In genomic region chr17:51813784-51814120, GRCm38 (mm10) we compare ENCODE assay signal across 7 mouse cellular contexts. TPM values are rescaled to one million over a fixed set of nuclear protein-coding genes. Genes with fewer than 3 reads are reported as not detected.
DNase-seq lines count a peak whose midpoint lies in the region; ATAC-seq and TF ChIP-seq lines count a peak whose summit lies in the region.

No protein-coding gene starts in this region.

- no peak for TF ChIP-seq EP300 in liver, embryonic 14.5 days (IDR thresholded peaks at IDR 0.05; ENCODE audit: low read depth)

- no peak for TF ChIP-seq POLR2A in spleen, adult 2 months (IDR thresholded peaks at IDR 0.05; ENCODE audit: low read depth, low read length)

- H3K9ac ChIP-seq in forebrain, embryonic 16.5 days (replicated peaks; ENCODE audit: low read depth, low read length): peak overlapping the region; percentile 70
- no peak overlapping the region for H3K9ac ChIP-seq in liver, embryonic 14.5 days (replicated peaks)

- peaks cover 3% of the 10 kb centered on the region; the same call in 1 of the 2 replicates for H3K36me3 ChIP-seq in spleen, adult 2 months (ENCODE audit: control insufficient read depth, insufficient read depth, low read length)
- no peaks in the 10 kb centered on the region for H3K36me3 ChIP-seq in forebrain, embryonic 16.5 days (ENCODE audit: control insufficient read depth, insufficient read depth)
- H3K36me3 ChIP-seq in liver, embryonic 14.5 days (replicated peaks; ENCODE audit: control insufficient read depth, insufficient read depth, low read depth): no peaks in the 10 kb centered on the region

- no peaks in the 10 kb centered on the region for H3K9me3 ChIP-seq in forebrain, embryonic 16.5 days (ENCODE audit: control insufficient read depth, low read length)
- H3K9me3 ChIP-seq in liver, embryonic 14.5 days (ENCODE audit: control insufficient read depth, low read length): no peaks in the 10 kb centered on the region

- peak overlapping the region; percentile 83 for H3K4me3 ChIP-seq in spleen, adult 2 months (ENCODE audit: extremely low read depth, insufficient read depth, insufficient read length)
- peak overlapping the region; percentile 71 for H3K4me3 ChIP-seq in forebrain, embryonic 16.5 days (replicated peaks; ENCODE audit: low read length)
- peak overlapping the region; percentile 47 to 58 for H3K4me3 ChIP-seq in liver, embryonic 14.5 days (ENCODE audit: insufficient read depth in 1 of 2, low read depth in 2 of 2, low read length in 2 of 2)

- peaks cover 2% of the 10 kb centered on the region for H3K4me1 ChIP-seq in spleen, adult 2 months (ENCODE audit: control insufficient read depth, insufficient read depth, insufficient read length)
- peaks cover 12% of the 10 kb centered on the region for H3K4me1 ChIP-seq in forebrain, embryonic 16.5 days (replicated peaks; ENCODE audit: control insufficient read depth, insufficient read depth, low read length)
- H3K4me1 ChIP-seq in liver, embryonic 14.5 days (replicated peaks; ENCODE audit: control insufficient read depth in 2 of 2, insufficient read depth in 2 of 2, low read length in 1 of 2): 0 out of 4 replicates have a peak, but pooled peaks cover 0 to 3% of the 10 kb centered on the region in 2 experiments

- TF ChIP-seq CTCF in spleen, adult 2 months (IDR thresholded peaks at IDR 0.05; ENCODE audit: extremely low read depth, insufficient read depth, insufficient read length, insufficient replicate concordance): no peak
- no peak for TF ChIP-seq CTCF in liver, embryonic 14.5 days (IDR thresholded peaks at IDR 0.05; ENCODE audit: low read depth)

- WGBS in spleen, adult 2 months: 2% methylated on average over 6 of the region's 6 CpGs
- 1% methylated on average over 6 of the region's 6 CpGs for WGBS in forebrain, embryonic 16.5 days
- WGBS in liver, embryonic 14.5 days (ENCODE audit: insufficient replicate concordance): 0% methylated on average over 6 of the region's 6 CpGs

- H3K4me2 ChIP-seq in forebrain, embryonic 16.5 days (ENCODE audit: low read length): peak overlapping the region; percentile 85
- H3K4me2 ChIP-seq in liver, embryonic 14.5 days (ENCODE audit: low read depth): peak overlapping the region; percentile 72

- ATAC-seq in forebrain, embryonic 16.5 days: no peak
- no peak for ATAC-seq in liver, embryonic 14.5 days (ENCODE audit: insufficient read depth)

- DNase-seq in spleen, adult 2 months (ENCODE audit: low read depth in 1 of 2, low spot score in 2 of 2): peak in 1 of 2 experiments; percentile 41
- DNase-seq in spleen, postnatal 10 days (ENCODE audit: low spot score in 2 of 2): no peak
- DNase-seq in liver, embryonic 14.5 days (ENCODE audit: low read depth in 3 of 3, low spot score in 3 of 3): no peak
- no peak for DNase-seq in frontal cortex, postnatal 25 days (ENCODE audit: low spot score in 2 of 2)
- DNase-seq in urinary bladder, postnatal 14 days (ENCODE audit: low spot score): no peak
- DNase-seq in left cerebral cortex, adult 9 months (ENCODE audit: low spot score in 2 of 2): no peak

- peak overlapping the region; percentile 97 for H3K27ac ChIP-seq in spleen, adult 2 months (ENCODE audit: insufficient read depth, low read length)
- H3K27ac ChIP-seq in forebrain, embryonic 16.5 days (ENCODE audit: low read length): peak overlapping the region; percentile 90
- H3K27ac ChIP-seq in liver, embryonic 14.5 days: no peak overlapping the region

- no peaks in the 10 kb centered on the region for H3K27me3 ChIP-seq in spleen, adult 2 months (ENCODE audit: control insufficient read depth, insufficient read depth, low read length)
- no peaks in the 10 kb centered on the region for H3K27me3 ChIP-seq in forebrain, embryonic 16.5 days (replicated peaks; ENCODE audit: control insufficient read depth, insufficient read depth, low read length)
- H3K27me3 ChIP-seq in liver, embryonic 14.5 days (ENCODE audit: control insufficient read depth, insufficient read depth, low read length): peaks cover 28% of the 10 kb centered on the region

RNA-seq across cellular contexts. Expression of gene Satb1, which starts 19.3 kb away (rescaled TPM):
- 43.7 and 46.8 TPM in 2 replicates for polyA plus RNA-seq in spleen, adult 2 months (2012; rRNA removed)
- 43.2 and 50.9 TPM in 2 replicates for polyA plus RNA-seq in forebrain, embryonic 16.5 days (2015; fragmentation: Nextera tagmentation; extraction: Ambion mirVana)
- polyA plus RNA-seq in liver, embryonic 14.5 days (2012; rRNA removed): 0.68 and 0.96 TPM in 2 replicates
- polyA plus RNA-seq in liver, embryonic 14.5 days (2014; fragmentation: Nextera tagmentation; extraction: Ambion mirVana): 0.74 and 1.2 TPM in 2 replicates

Comparison
In these comparisons a context has a peak if more than half of its experiments do, and no peak if none do; other contexts are left out.
1. RNA of gene Satb1, which starts 19.3 kb away (polyA plus RNA-seq): 43.7 to 46.8 TPM in spleen, adult 2 months and 43.2 to 50.9 TPM in forebrain, embryonic 16.5 days; 0.68 to 1.2 TPM in liver, embryonic 14.5 days; every median in the first group is over 10 times any median in the second.
2. Peak in every context shown above with its lines, with median percentiles within 50 percentile points of each other: H3K4me3 ChIP-seq.